Mouse (Mus musculus): Measurements from ENCODE around the gene Gm10230. TPM values are rescaled to one million over a fixed set of nuclear protein-coding genes. Genes with fewer than 3 reads are reported as not detected.

The Gm10230 gene
- polyA plus RNA-seq (2015; fragmentation: Nextera tagmentation; extraction: Ambion mirVana) = not detected in 2 replicates

DNA sequence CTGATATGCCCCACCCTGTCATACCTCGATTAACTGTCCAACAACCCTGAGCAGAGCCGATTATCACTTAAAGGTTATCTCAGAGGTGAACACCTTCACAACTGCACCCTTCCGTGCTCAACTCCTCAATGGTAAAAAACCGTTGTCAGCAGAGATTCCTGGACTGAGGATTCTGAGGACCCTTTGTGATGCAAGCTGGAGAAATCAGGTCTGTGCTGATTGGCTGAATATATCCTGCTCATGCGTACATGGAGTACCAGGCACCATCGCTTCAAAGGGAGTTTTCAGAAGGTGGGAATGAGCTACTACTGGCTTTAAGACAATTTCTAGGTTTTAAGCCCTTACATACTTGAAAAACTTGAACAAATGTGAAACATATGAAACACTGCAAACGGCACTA is at the start of gene Gm10230:
Gm10230 (minus strand) TSS at position 101 of the 400 bp plus-strand sequence.

Small RNAs within 50 kb of the gene (microRNA-seq; reads per million reads assigned to microRNA genes)
- gene Gm44452 = not detected
